Mouse (Mus musculus): ENCODE measurements around the gene Abcb4. TPM values are rescaled to one million over a fixed set of nuclear protein-coding genes. Genes with fewer than 3 reads are reported as not detected.

Gene Abcb4
- polyA plus RNA-seq, 1 experiment from 2014 or later = 0.39 TPM

GRCm38 (mm10) chr5:8877800-8878199 lies 15.7 kb upstream of the Abcb4 start:
- DNase-seq (ENCODE audit: low spot score) = no peak
- Histone ChIP-seq H3K27me3 (ENCODE audit: insufficient read depth, poor library complexity, severe bottlenecking) (no peaks in the 10 kb centered on the region), H3K4me3 (no peak overlapping the region), H3K27ac (no peak overlapping the region), H3K4me1 (replicated peaks) (no peaks in the 10 kb centered on the region), H3K36me3 (no peaks in the 10 kb centered on the region), H3K9me3 (no peaks in the 10 kb centered on the region)
- WGBS = 79% methylated on average over 5 of the region's 5 CpGs

GRCm38 (mm10) chr5:8885837-8886236 lies 7.7 kb upstream of the Abcb4 start:
- H3K27ac ChIP-seq = no peak overlapping the region

GRCm38 (mm10) chr5:8894104-8894425 lies 548 bp downstream of the Abcb4 start:
- Histone ChIP-seq H3K9me3 (peaks cover 8% of the 10 kb centered on the region; the same call in 1 of the 2 replicates), H3K4me3 (peak overlapping the region; percentile 76), H3K27ac (peak overlapping the region; percentile 83), H3K4me1 (replicated peaks) (peaks cover 14% of the 10 kb centered on the region), H3K27me3 (ENCODE audit: insufficient read depth, poor library complexity, severe bottlenecking) (peaks cover 42% of the 10 kb centered on the region), H3K36me3 (no peaks in the 10 kb centered on the region)
- 10% methylated on average over 15 of the region's 15 CpGs for WGBS
- DNase-seq (ENCODE audit: low spot score) = no peak

More at GRCm38 (mm10) chr5:8885837-8886236, 7.7 kb upstream of the Abcb4 start:
- WGBS = 84% methylated on average over 2 of the region's 2 CpGs
- Histone ChIP-seq H3K9me3 (peaks cover 5% of the 10 kb centered on the region; the same call in 1 of the 2 replicates), H3K4me3 (no peak overlapping the region), H3K4me1 (replicated peaks) (no peaks in the 10 kb centered on the region), H3K36me3 (no peaks in the 10 kb centered on the region), H3K27me3 (ENCODE audit: insufficient read depth, poor library complexity, severe bottlenecking) (no peaks in the 10 kb centered on the region)
- DNase-seq (ENCODE audit: low spot score) = no peak

- H3K36me3 ChIP-seq = no peaks in the 10 kb centered on the region
- WGBS = 73% methylated on average over 15 of the region's 15 CpGs
- H3K9me3 ChIP-seq = peaks cover 8% of the 10 kb centered on the region; the same call in 1 of the 2 replicates
- H3K4me1 ChIP-seq (replicated peaks) = peaks cover 14% of the 10 kb centered on the region
- H3K4me3 ChIP-seq = no peak overlapping the region
- no peak for DNase-seq (ENCODE audit: low spot score)
- no peak overlapping the region for H3K27ac ChIP-seq
- peaks cover 42% of the 10 kb centered on the region for H3K27me3 ChIP-seq (ENCODE audit: insufficient read depth, poor library complexity, severe bottlenecking)
These were observed 1.3 kb downstream of the Abcb4 start for GRCm38 (mm10) chr5:8894641-8895490.

- 74% methylated on average over 1 of the region's 1 CpGs for WGBS
- H3K36me3 ChIP-seq = no peaks in the 10 kb centered on the region
- DNase-seq (ENCODE audit: low spot score) = no peak
- H3K27me3 ChIP-seq (ENCODE audit: insufficient read depth, poor library complexity, severe bottlenecking) = peaks cover 42% of the 10 kb centered on the region
- H3K4me1 ChIP-seq (replicated peaks) = peaks cover 14% of the 10 kb centered on the region
- H3K4me3 ChIP-seq = no peak overlapping the region
- H3K27ac ChIP-seq = no peak overlapping the region
- H3K9me3 ChIP-seq = 0 out of 2 replicates have a peak, but pooled peaks cover under 1% of the 10 kb centered on the region
These were observed 2.7 kb downstream of the Abcb4 start for GRCm38 (mm10) chr5:8896198-8896597.

GRCm38 (mm10) chr5:8898246-8898645 lies 4.7 kb downstream of the Abcb4 start:
- peaks cover 27% of the 10 kb centered on the region for H3K27me3 ChIP-seq (ENCODE audit: insufficient read depth, poor library complexity, severe bottlenecking)
- H3K9me3 ChIP-seq = no peaks in the 10 kb centered on the region
- H3K27ac ChIP-seq = no peak overlapping the region
- no peak overlapping the region for H3K4me3 ChIP-seq
- H3K36me3 ChIP-seq = no peaks in the 10 kb centered on the region
- DNase-seq (ENCODE audit: low spot score) = no peak
- peaks cover 13% of the 10 kb centered on the region for H3K4me1 ChIP-seq (replicated peaks)
- WGBS = 62% methylated on average over 3 of the region's 3 CpGs

GRCm38 (mm10) chr5:8901001-8901400 lies 7.5 kb downstream of the Abcb4 start:
- no peak for DNase-seq (ENCODE audit: low spot score)
- Histone ChIP-seq H3K4me1 (replicated peaks) (peaks cover 7% of the 10 kb centered on the region), H3K27me3 (ENCODE audit: insufficient read depth, poor library complexity, severe bottlenecking) (peaks cover under 1% of the 10 kb centered on the region; the same call in 1 of the 2 replicates), H3K9me3 (no peaks in the 10 kb centered on the region), H3K27ac (no peak overlapping the region), H3K36me3 (no peaks in the 10 kb centered on the region), H3K4me3 (no peak overlapping the region)
- WGBS = 95% methylated on average over 1 of the region's 1 CpGs

- Histone ChIP-seq H3K4me3 (no peak overlapping the region), H3K27ac (no peak overlapping the region), H3K9me3 (no peaks in the 10 kb centered on the region), H3K27me3 (ENCODE audit: insufficient read depth, poor library complexity, severe bottlenecking) (no peaks in the 10 kb centered on the region), H3K4me1 (replicated peaks) (peaks cover 7% of the 10 kb centered on the region), H3K36me3 (no peaks in the 10 kb centered on the region)
- DNase-seq (ENCODE audit: low spot score) = no peak
- 61% methylated on average over 6 of the region's 6 CpGs for WGBS
These were observed 8.8 kb downstream of the Abcb4 start for GRCm38 (mm10) chr5:8902141-8902817.

GRCm38 (mm10) chr5:8904539-8904938 lies 11.0 kb downstream of the Abcb4 start:
- no peaks in the 10 kb centered on the region for H3K9me3 ChIP-seq
- no peaks in the 10 kb centered on the region for H3K36me3 ChIP-seq
- WGBS = 59% methylated on average over 6 of the region's 6 CpGs
- H3K4me3 ChIP-seq = no peak overlapping the region
- no peak for DNase-seq (ENCODE audit: low spot score)
- H3K4me1 ChIP-seq (replicated peaks) = peaks cover 7% of the 10 kb centered on the region
- H3K27me3 ChIP-seq (ENCODE audit: insufficient read depth, poor library complexity, severe bottlenecking) = no peaks in the 10 kb centered on the region
- H3K27ac ChIP-seq = no peak overlapping the region

- H3K4me1 ChIP-seq (replicated peaks) = no peaks in the 10 kb centered on the region
- WGBS = 77% methylated on average over 8 of the region's 8 CpGs
- H3K27me3 ChIP-seq (ENCODE audit: insufficient read depth, poor library complexity, severe bottlenecking) = no peaks in the 10 kb centered on the region
- H3K27ac ChIP-seq = no peak overlapping the region
- no peak for DNase-seq (ENCODE audit: low spot score)
- H3K36me3 ChIP-seq = no peaks in the 10 kb centered on the region
- H3K9me3 ChIP-seq = no peaks in the 10 kb centered on the region
- H3K4me3 ChIP-seq = no peak overlapping the region
These were observed 18.2 kb downstream of the Abcb4 start for GRCm38 (mm10) chr5:8911567-8912198.

- no peak for DNase-seq (ENCODE audit: low spot score)
- no peaks in the 10 kb centered on the region for H3K4me1 ChIP-seq (replicated peaks)
- H3K27me3 ChIP-seq (ENCODE audit: insufficient read depth, poor library complexity, severe bottlenecking) = no peaks in the 10 kb centered on the region
- no peak overlapping the region for H3K4me3 ChIP-seq
- no peaks in the 10 kb centered on the region for H3K9me3 ChIP-seq
- no peak overlapping the region for H3K27ac ChIP-seq
- WGBS = 90% methylated on average over 2 of the region's 2 CpGs
- no peaks in the 10 kb centered on the region for H3K36me3 ChIP-seq
These were observed 22.9 kb downstream of the Abcb4 start for GRCm38 (mm10) chr5:8916400-8916799.

GRCm38 (mm10) chr5:8917069-8917468 lies 23.6 kb downstream of the Abcb4 start:
- 83% methylated on average over 6 of the region's 6 CpGs for WGBS
- no peaks in the 10 kb centered on the region for H3K9me3 ChIP-seq
- H3K27ac ChIP-seq = no peak overlapping the region
- H3K4me1 ChIP-seq (replicated peaks) = no peaks in the 10 kb centered on the region
- no peak for DNase-seq (ENCODE audit: low spot score)
- no peaks in the 10 kb centered on the region for H3K27me3 ChIP-seq (ENCODE audit: insufficient read depth, poor library complexity, severe bottlenecking)
- no peaks in the 10 kb centered on the region for H3K36me3 ChIP-seq
- no peak overlapping the region for H3K4me3 ChIP-seq

GRCm38 (mm10) chr5:8928440-8928839 lies 34.9 kb downstream of the Abcb4 start:
- 87% methylated on average over 9 of the region's 9 CpGs for WGBS
- H3K4me1 ChIP-seq (replicated peaks) = no peaks in the 10 kb centered on the region
- DNase-seq (ENCODE audit: low spot score) = no peak

More at GRCm38 (mm10) chr5:8928440-8928839, 34.9 kb downstream of the Abcb4 start:
- Histone ChIP-seq H3K27ac (no peak overlapping the region), H3K36me3 (no peaks in the 10 kb centered on the region), H3K27me3 (ENCODE audit: insufficient read depth, poor library complexity, severe bottlenecking) (no peaks in the 10 kb centered on the region), H3K9me3 (peaks cover 10% of the 10 kb centered on the region), H3K4me3 (no peak overlapping the region)

Measured in hindbrain, embryonic 10.5 days (tissue).